Mouse (Mus musculus): ENCODE measurements at regions not wholly inside any gene's neighbourhood (a gene's known extent, or its start where the extent isn't known, plus 50 kb on each side); places are given as distances from the start of the nearest gene placed in this dataset.

- DNase-seq = no peak
Observed at GRCm38 (mm10) chr6:58752496-58752895, 78.8 kb upstream of the Herc3 start.

GRCm38 (mm10) chr6:58756309-58757015 lies 74.8 kb upstream of the Herc3 start:
- DNase-seq = no peak

GRCm38 (mm10) chr6:58757339-58757738 lies 73.9 kb upstream of the Herc3 start:
- DNase-seq = no peak

GRCm38 (mm10) chr6:58770654-58771218 lies 60.5 kb upstream of the Herc3 start:
- DNase-seq = peak; percentile 52

DNA sequence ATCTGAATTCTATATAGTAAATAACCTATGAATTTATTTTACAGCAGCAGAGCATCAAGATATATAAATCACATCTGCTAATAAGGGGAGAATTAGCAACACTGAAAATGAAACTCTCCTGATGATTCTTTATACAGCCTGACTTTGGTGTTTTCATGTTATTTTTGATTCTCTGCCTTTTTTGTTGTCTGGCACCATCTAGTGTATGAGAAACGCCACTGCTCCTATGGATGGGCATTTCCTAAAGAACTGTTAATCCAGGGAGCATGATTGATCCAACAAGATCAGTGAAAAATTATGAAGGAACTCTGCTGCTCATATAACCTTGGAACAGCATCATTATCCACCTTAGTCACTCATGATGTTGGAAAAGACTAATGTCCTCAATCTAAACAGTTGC lies 59.3 kb upstream of the Herc3 start:
- no peak for DNase-seq
